Mouse (Mus musculus): Measurements from ENCODE around the gene Trpc1. TPM values are rescaled to one million over a fixed set of nuclear protein-coding genes. Genes with fewer than 3 reads are reported as not detected.

Trpc1 gene
- polyA plus RNA-seq, 1 experiment from 2014 or later: 4.0 TPM

DNA sequence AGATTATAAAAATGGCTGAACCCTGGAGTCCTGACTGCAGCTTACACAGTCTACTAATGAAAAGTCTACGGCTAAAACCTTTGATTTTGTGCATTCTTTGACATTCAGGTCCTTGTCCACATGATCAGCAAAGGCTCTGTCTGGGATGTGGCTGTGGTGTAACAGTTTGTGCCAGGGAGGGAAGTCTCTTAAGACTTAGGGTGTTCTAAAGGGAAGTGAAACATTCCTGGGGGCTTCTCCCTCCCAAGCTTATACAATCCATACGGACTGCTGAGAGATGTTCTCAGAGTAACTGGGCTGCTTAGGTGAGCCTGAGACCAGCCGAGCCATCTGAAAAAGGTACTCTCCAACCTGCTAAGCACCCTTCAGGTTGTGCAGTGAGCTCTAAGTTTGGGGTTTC lies 12.1 kb upstream of the Trpc1 start:
- Histone ChIP-seq H3K9ac (ENCODE audit: low read length) (no peak overlapping the region), H3K4me2 (ENCODE audit: low read depth, low read length) (no peak overlapping the region), H3K27me3 (ENCODE audit: control insufficient read depth, insufficient read depth, low read depth, low read length) (no peaks in the 10 kb centered on the region), H3K4me1 (replicated peaks; ENCODE audit: control insufficient read depth, insufficient read depth, low read length) (no peaks in the 10 kb centered on the region), H3K4me3 (ENCODE audit: low read length) (no peak overlapping the region), H3K36me3 (ENCODE audit: control insufficient read depth, insufficient read depth, low read length) (no peaks in the 10 kb centered on the region), H3K9me3 (ENCODE audit: control insufficient read depth, low read length) (no peaks in the 10 kb centered on the region), H3K27ac (ENCODE audit: low read length) (no peak overlapping the region)
- ATAC-seq (ENCODE audit: low read depth): no peak
- 84% methylated on average over 3 of the region's 3 CpGs for WGBS

DNA sequence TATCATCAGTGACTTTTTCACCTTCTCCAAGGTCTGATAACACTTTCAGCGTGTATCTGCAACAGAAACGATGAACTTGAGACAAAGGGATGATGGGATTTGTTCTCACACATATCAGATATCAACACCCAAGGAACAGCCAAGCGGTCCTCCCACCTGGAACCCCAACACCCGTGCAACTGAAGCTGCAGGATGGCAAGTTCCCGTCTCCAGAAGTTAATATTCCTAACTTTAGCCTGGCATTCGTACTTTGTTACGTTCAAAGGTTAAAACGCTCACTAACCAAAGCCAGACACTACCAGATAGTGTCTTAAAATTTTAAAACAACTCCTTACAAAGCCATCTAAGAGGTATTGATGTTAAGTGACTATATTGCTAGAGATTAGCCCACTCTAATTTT lies 11.2 kb upstream of the Trpc1 start:
- no peaks in the 10 kb centered on the region for H3K36me3 ChIP-seq (ENCODE audit: control insufficient read depth, insufficient read depth, low read length)
- H3K27me3 ChIP-seq (ENCODE audit: control insufficient read depth, insufficient read depth, low read depth, low read length): no peaks in the 10 kb centered on the region
- no peak overlapping the region for H3K9ac ChIP-seq (ENCODE audit: low read length)
- no peak overlapping the region for H3K4me2 ChIP-seq (ENCODE audit: low read depth, low read length)
- H3K4me1 ChIP-seq (replicated peaks; ENCODE audit: control insufficient read depth, insufficient read depth, low read length): no peaks in the 10 kb centered on the region
- 78% methylated on average over 8 of the region's 8 CpGs for WGBS
- no peak overlapping the region for H3K4me3 ChIP-seq (ENCODE audit: low read length)
- no peaks in the 10 kb centered on the region for H3K9me3 ChIP-seq (ENCODE audit: control insufficient read depth, low read length)
- H3K27ac ChIP-seq (ENCODE audit: low read length): no peak overlapping the region
- ATAC-seq (ENCODE audit: low read depth): no peak

DNA sequence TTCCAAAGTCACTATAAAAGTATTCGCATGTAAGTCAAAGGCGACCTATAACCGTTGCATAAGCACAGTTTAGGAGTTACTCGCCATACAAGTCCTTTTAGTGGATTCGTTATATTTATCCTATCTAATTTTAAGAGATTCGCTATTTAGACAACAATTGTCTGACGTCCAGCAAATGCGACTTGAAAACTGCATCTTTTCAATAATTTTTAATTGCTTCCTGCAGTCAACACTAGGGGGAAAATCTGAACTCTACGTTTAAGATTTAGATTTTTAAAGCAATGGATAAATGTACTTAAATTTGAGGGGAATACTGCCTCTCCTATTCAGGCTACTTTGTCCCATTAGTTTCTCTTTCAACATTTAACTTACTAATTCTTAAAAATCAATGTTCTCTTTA lies 571 bp upstream of the Trpc1 start:
- Histone ChIP-seq H3K27ac (ENCODE audit: low read length) (no peak overlapping the region), H3K4me2 (ENCODE audit: low read depth, low read length) (peak overlapping the region; percentile 93), H3K27me3 (ENCODE audit: control insufficient read depth, insufficient read depth, low read depth, low read length) (no peaks in the 10 kb centered on the region; the same call in 1 of the 2 replicates), H3K36me3 (ENCODE audit: control insufficient read depth, insufficient read depth, low read length) (no peaks in the 10 kb centered on the region), H3K9ac (ENCODE audit: low read length) (no peak overlapping the region), H3K4me1 (replicated peaks; ENCODE audit: control insufficient read depth, insufficient read depth, low read length) (0 out of 2 replicates have a peak, but pooled peaks cover 4% of the 10 kb centered on the region), H3K9me3 (ENCODE audit: control insufficient read depth, low read length) (no peaks in the 10 kb centered on the region), H3K4me3 (ENCODE audit: low read length) (peak overlapping the region; percentile 80)
- 38% methylated on average over 9 of the region's 9 CpGs for WGBS
- ATAC-seq (ENCODE audit: low read depth): no peak

DNA sequence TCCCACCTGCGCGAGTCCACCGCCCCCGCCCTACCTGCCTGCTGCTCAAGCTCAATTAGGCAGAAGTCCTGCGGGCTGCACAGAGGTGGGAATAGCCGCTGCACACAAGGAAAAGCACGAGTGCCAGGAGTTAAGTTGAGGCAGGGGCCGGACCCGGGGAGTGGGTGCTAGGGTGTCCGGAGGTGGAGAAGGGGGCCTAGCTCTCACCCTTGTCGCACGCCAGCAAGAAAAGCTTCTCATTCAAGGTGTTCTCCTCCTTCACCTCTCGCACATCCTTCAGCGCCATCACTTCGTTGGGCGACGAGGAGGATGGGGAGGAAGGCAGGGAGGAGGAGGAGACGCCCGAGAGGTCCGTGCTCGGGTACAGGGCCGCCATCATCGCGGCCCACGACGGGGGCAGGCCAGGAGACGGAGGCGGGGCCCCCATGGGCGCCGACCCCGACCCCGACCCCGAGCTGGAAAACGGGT lies 680 bp downstream of the Trpc1 start:
- H3K4me2 ChIP-seq (ENCODE audit: low read depth, low read length): peak overlapping the region; percentile 93
- WGBS: 1% methylated on average over 30 of the region's 34 CpGs
- H3K27ac ChIP-seq (ENCODE audit: low read length): no peak overlapping the region

DNA sequence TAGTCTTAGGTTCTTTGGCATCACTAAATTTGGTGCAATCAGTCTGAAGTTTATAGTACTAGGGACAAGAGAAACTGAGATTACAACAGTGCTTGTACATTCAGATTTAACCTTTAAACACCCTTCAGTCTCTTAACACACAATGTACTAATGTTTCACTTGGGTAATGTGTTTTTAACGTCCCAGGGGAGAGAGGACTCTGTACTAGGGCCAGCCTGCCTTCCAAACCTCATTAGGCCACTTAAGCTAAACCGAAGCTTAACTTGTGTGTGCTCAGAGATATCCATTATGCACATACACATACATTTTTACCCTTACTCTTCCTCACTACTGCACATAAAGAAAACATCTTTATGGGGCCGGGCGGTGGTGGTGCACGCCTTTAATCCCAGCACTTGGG lies 2.9 kb downstream of the Trpc1 start:
- WGBS: 81% methylated on average over 5 of the region's 5 CpGs
- Histone ChIP-seq H3K9me3 (ENCODE audit: control insufficient read depth, low read length) (no peaks in the 10 kb centered on the region), H3K27ac (ENCODE audit: low read length) (no peak overlapping the region), H3K4me3 (ENCODE audit: low read length) (no peak overlapping the region), H3K4me1 (replicated peaks; ENCODE audit: control insufficient read depth, insufficient read depth, low read length) (peaks cover 8% of the 10 kb centered on the region; the same call in 1 of the 2 replicates), H3K9ac (ENCODE audit: low read length) (no peak overlapping the region), H3K27me3 (ENCODE audit: control insufficient read depth, insufficient read depth, low read depth, low read length) (no peaks in the 10 kb centered on the region; the same call in 1 of the 2 replicates), H3K36me3 (ENCODE audit: control insufficient read depth, insufficient read depth, low read length) (no peaks in the 10 kb centered on the region), H3K4me2 (ENCODE audit: low read depth, low read length) (no peak overlapping the region)
- ATAC-seq (ENCODE audit: low read depth): no peak

More for the DNA sequence above, 680 bp downstream of the Trpc1 start:
- peaks cover 8% of the 10 kb centered on the region; the same call in 1 of the 2 replicates for H3K4me1 ChIP-seq (replicated peaks; ENCODE audit: control insufficient read depth, insufficient read depth, low read length)
- peak overlapping the region; percentile 80 for H3K4me3 ChIP-seq (ENCODE audit: low read length)
- no peaks in the 10 kb centered on the region; the same call in 1 of the 2 replicates for H3K27me3 ChIP-seq (ENCODE audit: control insufficient read depth, insufficient read depth, low read depth, low read length)
- no peaks in the 10 kb centered on the region for H3K36me3 ChIP-seq (ENCODE audit: control insufficient read depth, insufficient read depth, low read length)
- H3K9me3 ChIP-seq (ENCODE audit: control insufficient read depth, low read length): no peaks in the 10 kb centered on the region
- peak overlapping the region; percentile 81 for H3K9ac ChIP-seq (ENCODE audit: low read length)
- peak; percentile 15 for ATAC-seq (ENCODE audit: low read depth)

DNA sequence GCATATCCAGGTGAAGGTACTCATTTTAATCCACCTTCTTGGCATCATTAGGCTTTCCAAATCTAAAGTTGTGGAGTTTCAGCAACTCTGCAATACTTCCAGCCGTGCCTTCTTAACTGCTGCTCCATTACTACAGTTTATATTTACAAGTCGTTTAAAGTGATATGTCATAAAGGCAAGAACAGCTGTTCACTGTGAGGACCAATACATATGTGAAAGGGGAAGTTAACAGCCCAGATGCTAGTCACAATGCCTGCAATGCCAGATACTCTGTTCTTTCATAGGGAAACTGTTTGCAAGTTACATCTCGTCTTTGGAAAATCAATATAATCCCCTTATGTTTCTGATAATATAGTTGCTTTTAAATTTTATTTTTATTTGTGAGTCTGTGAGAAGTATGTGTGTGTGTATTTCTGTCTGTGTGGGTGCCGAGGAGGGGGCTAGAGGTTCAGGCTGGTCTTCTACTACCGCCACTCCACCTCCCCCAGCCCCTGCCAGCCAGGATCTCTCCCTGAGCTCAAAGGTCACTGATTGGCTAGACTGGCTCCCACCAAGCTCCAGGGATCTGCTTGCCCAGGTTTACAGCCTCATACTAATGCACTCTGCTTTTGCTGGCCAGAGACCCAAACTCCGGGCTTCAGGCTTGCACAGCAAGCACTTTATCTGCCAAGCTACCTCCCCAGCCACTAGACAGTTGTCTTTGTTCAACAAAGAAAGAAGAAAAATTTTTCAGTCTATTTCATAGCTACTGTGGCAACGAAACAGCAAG lies 5.1 kb downstream of the Trpc1 start:
- Histone ChIP-seq H3K4me3 (ENCODE audit: low read length) (no peak overlapping the region), H3K4me1 (replicated peaks; ENCODE audit: control insufficient read depth, insufficient read depth, low read length) (peaks cover 5% of the 10 kb centered on the region; the same call in 1 of the 2 replicates), H3K9ac (ENCODE audit: low read length) (no peak overlapping the region), H3K4me2 (ENCODE audit: low read depth, low read length) (no peak overlapping the region), H3K9me3 (ENCODE audit: control insufficient read depth, low read length) (no peaks in the 10 kb centered on the region), H3K36me3 (ENCODE audit: control insufficient read depth, insufficient read depth, low read length) (no peaks in the 10 kb centered on the region), H3K27ac (ENCODE audit: low read length) (no peak overlapping the region), H3K27me3 (ENCODE audit: control insufficient read depth, insufficient read depth, low read depth, low read length) (no peaks in the 10 kb centered on the region; the same call in 1 of the 2 replicates)
- ATAC-seq (ENCODE audit: low read depth): no peak
- WGBS: 52% methylated on average over 7 of the region's 7 CpGs

DNA sequence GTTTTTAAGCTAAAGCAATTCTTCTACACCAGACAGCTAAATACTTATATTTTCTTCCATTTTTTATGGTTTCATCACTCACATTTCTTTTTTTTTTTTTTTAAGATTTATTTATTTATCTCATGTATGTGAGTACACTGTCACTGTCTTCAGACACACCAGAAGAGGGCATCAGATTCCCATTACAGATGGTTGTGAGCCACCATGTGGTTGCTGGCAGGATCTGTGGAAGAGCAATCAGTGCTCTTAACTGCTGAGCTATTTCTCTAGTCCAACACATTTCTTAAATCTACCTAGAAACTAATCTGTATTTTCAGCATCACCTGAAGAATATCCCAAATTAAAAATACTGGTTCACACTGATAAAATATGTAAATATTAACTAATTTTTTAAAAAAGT lies 13.9 kb downstream of the Trpc1 start:
- ATAC-seq (ENCODE audit: low read depth): no peak
- Histone ChIP-seq H3K4me2 (ENCODE audit: low read depth, low read length) (no peak overlapping the region), H3K9me3 (ENCODE audit: control insufficient read depth, low read length) (no peaks in the 10 kb centered on the region), H3K27me3 (ENCODE audit: control insufficient read depth, insufficient read depth, low read depth, low read length) (no peaks in the 10 kb centered on the region), H3K27ac (ENCODE audit: low read length) (no peak overlapping the region), H3K36me3 (ENCODE audit: control insufficient read depth, insufficient read depth, low read length) (peaks cover 6% of the 10 kb centered on the region; the same call in 1 of the 2 replicates), H3K9ac (ENCODE audit: low read length) (no peak overlapping the region), H3K4me3 (ENCODE audit: low read length) (no peak overlapping the region), H3K4me1 (replicated peaks; ENCODE audit: control insufficient read depth, insufficient read depth, low read length) (no peaks in the 10 kb centered on the region)

DNA sequence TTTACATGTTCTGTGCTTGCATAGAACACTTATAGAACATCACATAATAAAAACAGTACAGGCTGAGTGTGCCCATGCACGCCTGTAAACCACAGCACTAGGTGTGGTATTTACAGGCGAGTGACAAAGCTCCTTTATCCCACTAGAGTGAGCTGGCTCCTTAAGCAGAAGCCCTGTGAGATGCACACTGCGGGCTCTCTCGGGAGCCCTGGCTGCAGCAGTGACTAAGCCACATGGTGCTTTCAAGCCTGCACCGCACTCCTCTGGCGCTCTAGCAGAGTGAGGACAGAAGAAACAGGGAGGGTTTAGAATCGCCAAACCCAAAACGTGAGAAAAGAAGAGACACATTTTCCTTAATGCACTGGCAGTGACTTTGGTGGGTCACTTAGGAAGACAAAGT lies 37.6 kb downstream of the Trpc1 start:
- Histone ChIP-seq H3K9me3 (ENCODE audit: control insufficient read depth, low read length) (no peaks in the 10 kb centered on the region), H3K27ac (ENCODE audit: low read length) (no peak overlapping the region), H3K27me3 (ENCODE audit: control insufficient read depth, insufficient read depth, low read depth, low read length) (no peaks in the 10 kb centered on the region), H3K36me3 (ENCODE audit: control insufficient read depth, insufficient read depth, low read length) (0 out of 2 replicates have a peak, but pooled peaks cover 2% of the 10 kb centered on the region), H3K4me1 (replicated peaks; ENCODE audit: control insufficient read depth, insufficient read depth, low read length) (no peaks in the 10 kb centered on the region), H3K4me3 (ENCODE audit: low read length) (no peak overlapping the region), H3K4me2 (ENCODE audit: low read depth, low read length) (no peak overlapping the region), H3K9ac (ENCODE audit: low read length) (no peak overlapping the region)
- no peak for ATAC-seq (ENCODE audit: low read depth)
- WGBS: 49% methylated on average over 8 of the region's 8 CpGs

DNA sequence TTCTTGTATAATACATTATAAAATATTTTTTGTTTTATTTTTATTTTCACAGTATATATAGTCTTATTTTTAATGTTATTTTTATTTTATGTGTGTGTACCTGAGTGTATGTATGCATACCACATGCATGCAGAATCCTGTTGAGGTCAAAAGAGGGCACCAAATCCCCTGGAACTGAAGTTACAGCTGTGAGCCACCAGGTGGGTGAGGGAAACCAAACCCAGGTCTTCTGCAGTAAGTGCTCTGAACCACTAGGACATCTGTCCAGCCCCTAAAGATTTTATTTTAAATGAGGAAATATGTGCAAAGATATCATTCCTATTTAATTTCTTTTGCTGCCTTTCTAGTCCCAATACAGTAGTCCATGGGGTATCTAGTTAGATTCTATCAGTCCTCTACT lies 41.2 kb downstream of the Trpc1 start:
- Histone ChIP-seq H3K27ac (ENCODE audit: low read length) (no peak overlapping the region), H3K9ac (ENCODE audit: low read length) (no peak overlapping the region), H3K27me3 (ENCODE audit: control insufficient read depth, insufficient read depth, low read depth, low read length) (no peaks in the 10 kb centered on the region), H3K36me3 (ENCODE audit: control insufficient read depth, insufficient read depth, low read length) (0 out of 2 replicates have a peak, but pooled peaks cover 2% of the 10 kb centered on the region), H3K4me2 (ENCODE audit: low read depth, low read length) (no peak overlapping the region), H3K9me3 (ENCODE audit: control insufficient read depth, low read length) (no peaks in the 10 kb centered on the region), H3K4me3 (ENCODE audit: low read length) (no peak overlapping the region), H3K4me1 (replicated peaks; ENCODE audit: control insufficient read depth, insufficient read depth, low read length) (no peaks in the 10 kb centered on the region)
- ATAC-seq (ENCODE audit: low read depth): no peak
